Mouse (Mus musculus): ENCODE data around the gene Sncg. TPM values are rescaled to one million over a fixed set of nuclear protein-coding genes. Genes with fewer than 3 reads are reported as not detected.

Sncg gene
- polyA plus RNA-seq, 1 experiment from 2014 or later, result 125 TPM

DNA sequence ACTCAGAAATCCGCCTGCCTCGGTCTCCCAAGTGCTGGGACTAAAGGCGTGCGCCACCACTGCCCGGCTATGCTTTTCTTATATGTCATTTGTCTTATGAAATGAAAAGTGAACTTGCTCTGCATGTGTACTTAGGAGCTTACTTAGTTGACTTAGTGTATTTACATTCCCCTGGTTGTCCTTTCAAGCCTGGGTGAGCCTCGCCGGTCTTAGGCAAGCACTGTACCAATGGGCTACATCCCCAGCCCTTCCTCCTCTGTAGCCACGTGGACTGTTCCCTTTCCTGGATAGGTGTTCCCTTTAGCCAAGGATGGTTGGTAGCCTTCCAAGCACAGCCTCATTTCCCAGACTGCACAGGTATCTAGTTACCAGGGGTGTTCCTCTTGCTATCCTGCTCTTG is 25.6 kb downstream of the Sncg start:
- H3K27ac ChIP-seq, result no peak overlapping the region
- H3K36me3 ChIP-seq, result peaks cover 14% of the 10 kb centered on the region
- no peaks in the 10 kb centered on the region for H3K9me3 ChIP-seq
- peaks cover 11% of the 10 kb centered on the region for H3K4me1 ChIP-seq (replicated peaks)
- no peak overlapping the region for H3K4me3 ChIP-seq
- DNase-seq (ENCODE audit: low spot score), result no peak
- WGBS, result 86% methylated on average over 8 of the region's 8 CpGs
- no peaks in the 10 kb centered on the region for H3K27me3 ChIP-seq (ENCODE audit: insufficient read depth, poor library complexity, severe bottlenecking)

DNA sequence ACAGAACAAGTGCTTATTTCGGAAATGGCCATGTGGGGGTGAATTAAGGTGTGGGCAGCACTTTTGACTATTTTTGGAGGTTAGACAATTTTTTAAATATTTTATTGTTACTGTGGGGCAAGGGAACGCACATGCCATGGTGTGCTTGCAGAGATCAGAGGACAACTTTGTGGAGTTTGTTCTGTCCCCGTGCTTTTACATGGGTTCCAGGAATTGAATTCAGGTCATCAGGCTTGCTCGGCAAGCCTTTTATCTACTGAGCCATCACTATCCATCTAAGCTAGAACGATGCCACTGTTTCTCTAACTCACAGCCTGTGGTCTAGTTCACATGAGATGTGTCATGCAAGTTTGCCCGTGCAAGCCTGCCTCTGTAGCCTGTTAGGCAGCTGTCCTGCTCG is 26.3 kb downstream of the Sncg start:
- WGBS, result 87% methylated on average over 7 of the region's 7 CpGs
- H3K36me3 ChIP-seq, result peaks cover 19% of the 10 kb centered on the region
- peaks cover 11% of the 10 kb centered on the region for H3K4me1 ChIP-seq (replicated peaks)
- H3K4me3 ChIP-seq, result no peak overlapping the region
- DNase-seq (ENCODE audit: low spot score), result no peak
- H3K9me3 ChIP-seq, result no peaks in the 10 kb centered on the region
- no peaks in the 10 kb centered on the region for H3K27me3 ChIP-seq (ENCODE audit: insufficient read depth, poor library complexity, severe bottlenecking)
- H3K27ac ChIP-seq, result no peak overlapping the region

DNA sequence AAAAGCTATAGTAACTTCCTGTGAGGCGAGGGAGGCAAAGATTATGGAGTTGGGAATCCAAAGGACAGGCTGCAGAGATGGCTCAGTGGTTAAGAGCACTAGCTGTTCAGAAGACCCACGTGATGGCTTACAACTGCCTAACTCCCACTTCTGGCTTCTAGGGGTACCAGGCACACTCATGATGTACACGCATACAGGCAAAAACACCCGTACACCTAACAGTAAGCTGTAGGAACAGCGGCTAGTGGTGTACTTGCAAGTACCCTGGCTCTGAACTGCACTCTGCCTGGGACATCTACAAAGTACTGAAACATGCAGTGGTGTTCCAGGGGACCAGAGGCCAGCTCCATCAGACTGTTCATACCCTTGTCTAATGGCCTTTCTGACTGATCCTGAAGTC is 27.5 kb downstream of the Sncg start:
- no peak for DNase-seq (ENCODE audit: low spot score)
- Histone ChIP-seq H3K36me3 (peaks cover 31% of the 10 kb centered on the region), H3K27ac (no peak overlapping the region), H3K4me1 (replicated peaks) (peaks cover 9% of the 10 kb centered on the region), H3K9me3 (no peaks in the 10 kb centered on the region), H3K27me3 (ENCODE audit: insufficient read depth, poor library complexity, severe bottlenecking) (no peaks in the 10 kb centered on the region), H3K4me3 (no peak overlapping the region)
- WGBS, result 95% methylated on average over 5 of the region's 5 CpGs

DNA sequence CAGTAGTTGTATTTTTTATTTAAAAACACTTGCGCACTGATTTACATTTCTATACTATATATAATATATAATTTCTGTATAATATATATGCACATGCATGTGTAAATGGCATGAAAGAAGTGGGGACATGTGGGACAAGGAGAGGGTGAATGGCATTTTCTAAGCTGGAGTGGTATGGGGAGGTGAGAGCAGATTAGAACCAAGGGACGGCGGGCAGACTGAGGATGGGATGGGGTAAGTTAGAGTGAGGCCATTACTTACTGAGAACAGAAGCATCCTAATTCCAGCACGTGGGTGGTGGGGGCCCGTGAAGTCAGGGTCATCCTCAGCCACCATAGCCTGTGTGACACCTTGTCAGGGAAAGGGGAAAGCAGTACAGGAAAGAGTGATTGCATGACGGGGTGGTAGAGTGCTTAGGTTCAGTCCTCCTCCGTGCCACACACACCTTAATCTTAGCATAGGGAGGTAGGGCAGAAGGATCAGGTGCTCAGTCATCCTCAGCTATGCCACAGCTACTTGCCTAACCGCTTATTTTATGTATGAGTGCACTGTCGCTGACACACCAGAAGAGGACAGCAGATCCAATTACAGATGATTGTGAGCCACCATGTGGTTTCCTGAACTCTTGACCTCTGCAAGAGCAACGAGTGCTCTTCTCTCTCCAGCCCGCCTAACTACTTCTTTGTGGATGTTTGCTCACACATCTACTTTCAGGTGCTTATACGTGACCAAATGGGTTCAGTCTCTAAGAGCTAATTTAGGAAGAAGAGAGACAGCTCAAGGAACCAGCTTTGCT is 28.6 kb downstream of the Sncg start:
- no peaks in the 10 kb centered on the region for H3K27me3 ChIP-seq (ENCODE audit: insufficient read depth, poor library complexity, severe bottlenecking)
- H3K4me1 ChIP-seq (replicated peaks), result peaks cover 4% of the 10 kb centered on the region; the same call in 1 of the 2 replicates
- 65% methylated on average over 12 of the region's 12 CpGs for WGBS
- peaks cover 42% of the 10 kb centered on the region for H3K36me3 ChIP-seq
- H3K4me3 ChIP-seq, result no peak overlapping the region
- no peaks in the 10 kb centered on the region for H3K9me3 ChIP-seq
- peak overlapping the region; percentile 24; the same call in 1 of the 2 replicates for H3K27ac ChIP-seq
- DNase-seq (ENCODE audit: low spot score), result no peak

DNA sequence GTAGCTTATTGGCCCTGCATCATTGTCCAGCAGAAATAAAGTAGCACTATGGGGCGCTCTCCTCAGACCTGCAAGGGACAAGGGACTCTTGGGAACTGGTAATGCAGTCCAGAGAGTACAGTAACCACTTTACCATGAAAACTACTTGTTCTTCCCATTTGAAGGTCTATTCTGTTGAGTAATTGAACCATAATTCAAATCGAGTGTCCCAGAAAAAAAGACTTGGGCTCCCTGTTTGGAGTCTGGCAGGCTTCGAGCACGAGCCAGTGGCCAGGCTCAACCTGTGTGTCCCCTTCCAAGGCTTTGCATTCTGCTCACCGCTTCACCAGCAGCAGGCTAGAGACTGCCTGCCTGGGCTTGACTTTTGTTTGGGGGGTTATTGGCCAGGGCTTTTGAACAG is 30.2 kb downstream of the Sncg start:
- no peaks in the 10 kb centered on the region for H3K9me3 ChIP-seq
- no peak overlapping the region for H3K4me3 ChIP-seq
- 88% methylated on average over 5 of the region's 5 CpGs for WGBS
- no peak for DNase-seq (ENCODE audit: low spot score)
- no peak overlapping the region for H3K27ac ChIP-seq
- H3K36me3 ChIP-seq, result peaks cover 56% of the 10 kb centered on the region
- H3K4me1 ChIP-seq (replicated peaks), result peaks cover 4% of the 10 kb centered on the region; the same call in 1 of the 2 replicates
- H3K27me3 ChIP-seq (ENCODE audit: insufficient read depth, poor library complexity, severe bottlenecking), result no peaks in the 10 kb centered on the region

DNA sequence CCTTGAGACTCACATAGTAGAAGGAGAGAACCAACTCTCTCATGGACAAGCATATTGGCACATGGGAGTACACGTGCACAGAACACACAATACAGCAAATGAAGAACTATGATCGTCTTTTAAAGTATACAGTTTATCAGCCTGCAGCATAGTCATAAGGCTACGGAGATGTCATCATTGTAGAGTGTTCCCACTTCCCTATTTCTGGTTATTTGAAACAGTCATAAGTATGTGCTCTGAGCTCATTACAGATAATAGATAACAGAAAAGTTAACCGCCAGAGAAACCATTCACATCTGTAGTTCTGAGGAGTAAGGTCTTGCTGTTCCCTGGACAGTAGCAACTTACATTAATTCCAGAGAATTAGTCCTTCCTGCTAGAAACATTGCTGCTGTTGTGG is 31.5 kb downstream of the Sncg start:
- no peak overlapping the region for H3K4me3 ChIP-seq

DNA sequence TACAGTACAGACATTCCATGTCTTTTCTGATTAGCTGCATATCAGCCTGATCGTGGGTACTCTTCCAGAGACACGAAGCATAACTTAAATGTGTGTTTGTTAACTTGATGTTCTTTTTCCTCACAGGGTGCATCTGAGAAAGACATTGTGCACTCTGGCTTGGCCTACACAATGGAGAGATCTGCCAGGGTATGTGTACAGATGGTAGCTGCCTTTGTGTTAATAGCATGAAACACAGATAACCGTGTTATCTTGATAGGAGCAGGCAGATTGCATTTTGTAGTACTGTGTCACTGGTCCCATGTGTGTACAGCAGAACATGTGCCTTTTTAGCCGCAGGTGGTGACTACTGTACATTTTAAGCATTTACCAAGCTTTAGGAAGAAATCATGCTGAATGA is 32.6 kb downstream of the Sncg start:
- Histone ChIP-seq H3K36me3 (peaks cover 79% of the 10 kb centered on the region), H3K27ac (no peak overlapping the region), H3K9me3 (no peaks in the 10 kb centered on the region), H3K4me3 (no peak overlapping the region), H3K4me1 (replicated peaks) (peaks cover 4% of the 10 kb centered on the region; the same call in 1 of the 2 replicates), H3K27me3 (ENCODE audit: insufficient read depth, poor library complexity, severe bottlenecking) (no peaks in the 10 kb centered on the region)
- 92% methylated on average over 4 of the region's 4 CpGs for WGBS
- DNase-seq (ENCODE audit: low spot score), result no peak

More for the DNA sequence above, 31.5 kb downstream of the Sncg start:
- DNase-seq (ENCODE audit: low spot score), result no peak
- 94% methylated on average over 4 of the region's 4 CpGs for WGBS
- no peak overlapping the region for H3K27ac ChIP-seq
- no peaks in the 10 kb centered on the region for H3K9me3 ChIP-seq
- H3K27me3 ChIP-seq (ENCODE audit: insufficient read depth, poor library complexity, severe bottlenecking), result no peaks in the 10 kb centered on the region
- peaks cover 69% of the 10 kb centered on the region for H3K36me3 ChIP-seq
- H3K4me1 ChIP-seq (replicated peaks), result peaks cover 4% of the 10 kb centered on the region; the same call in 1 of the 2 replicates

DNA sequence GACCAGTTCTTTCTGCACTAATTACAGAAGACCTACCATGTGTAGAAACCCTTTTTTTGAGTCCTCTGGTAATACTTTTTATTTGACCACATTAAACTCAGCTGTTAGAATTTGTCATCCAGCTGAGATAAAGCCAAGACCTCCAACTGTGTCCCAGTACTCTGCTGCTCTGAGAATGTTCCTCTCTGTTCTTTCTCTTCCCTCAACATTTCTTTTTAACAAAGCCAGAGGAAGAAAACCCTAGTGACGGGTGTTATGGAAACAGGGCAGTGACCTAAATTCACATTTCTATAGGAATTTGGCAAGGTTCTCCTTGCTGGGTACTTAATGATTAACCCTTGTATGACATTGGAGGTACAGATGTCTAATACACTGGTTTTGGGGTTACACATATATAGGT is 35.1 kb downstream of the Sncg start:
- peaks cover 95% of the 10 kb centered on the region for H3K36me3 ChIP-seq
- WGBS, result 74% methylated on average over 1 of the region's 1 CpGs
- DNase-seq (ENCODE audit: low spot score), result no peak

DNA sequence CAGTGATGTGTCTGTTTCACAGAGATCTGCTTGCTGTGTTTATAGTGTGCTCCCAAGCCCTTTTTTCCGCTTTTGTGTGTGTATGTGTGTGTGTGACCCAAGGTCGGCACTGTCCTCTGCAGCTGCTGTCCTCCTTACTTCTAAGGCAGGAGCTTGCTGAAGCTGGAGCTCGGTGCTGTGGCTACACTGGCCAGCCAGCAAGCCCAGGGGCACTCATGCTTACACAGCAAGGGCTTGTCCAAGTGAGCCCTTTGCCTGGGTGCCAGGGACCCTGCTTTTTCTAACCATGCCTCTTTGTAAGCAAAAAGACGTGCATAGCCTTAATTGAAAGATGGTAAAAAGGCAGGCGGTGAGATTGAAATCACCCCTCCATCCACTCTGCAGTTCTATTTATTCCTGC is 42.1 kb downstream of the Sncg start:
- Histone ChIP-seq H3K9me3 (no peaks in the 10 kb centered on the region), H3K27me3 (ENCODE audit: insufficient read depth, poor library complexity, severe bottlenecking) (no peaks in the 10 kb centered on the region), H3K27ac (no peak overlapping the region), H3K4me3 (no peak overlapping the region), H3K4me1 (replicated peaks) (no peaks in the 10 kb centered on the region), H3K36me3 (peaks cover 96% of the 10 kb centered on the region)
- DNase-seq (ENCODE audit: low spot score), result no peak
- WGBS, result 91% methylated on average over 5 of the region's 5 CpGs

More for the DNA sequence above, 35.1 kb downstream of the Sncg start:
- H3K9me3 ChIP-seq, result no peaks in the 10 kb centered on the region
- H3K4me1 ChIP-seq (replicated peaks), result no peaks in the 10 kb centered on the region
- H3K27me3 ChIP-seq (ENCODE audit: insufficient read depth, poor library complexity, severe bottlenecking), result no peaks in the 10 kb centered on the region
- H3K4me3 ChIP-seq, result no peak overlapping the region
- no peak overlapping the region for H3K27ac ChIP-seq

DNA sequence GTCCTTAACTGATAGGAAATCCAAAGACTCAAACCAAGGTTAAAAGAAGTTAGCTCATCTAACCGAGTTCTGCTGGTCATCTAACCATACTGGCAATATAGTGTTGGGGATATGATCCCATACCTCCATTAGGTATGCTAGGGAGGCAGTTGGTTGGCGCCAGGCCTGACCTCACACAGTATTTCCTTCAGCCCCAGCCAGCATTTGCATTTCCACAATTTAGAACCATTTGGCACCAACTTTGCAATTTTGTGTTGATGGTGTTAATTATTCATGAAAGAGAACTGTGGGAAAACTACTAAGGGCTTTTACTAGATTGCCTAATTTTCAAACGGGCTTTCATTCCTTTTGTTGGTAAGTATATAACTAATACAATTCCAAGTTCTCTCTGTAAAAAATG is 42.7 kb downstream of the Sncg start:
- no peaks in the 10 kb centered on the region for H3K27me3 ChIP-seq (ENCODE audit: insufficient read depth, poor library complexity, severe bottlenecking)
- 88% methylated on average over 3 of the region's 3 CpGs for WGBS
- H3K4me1 ChIP-seq (replicated peaks), result no peaks in the 10 kb centered on the region
- no peak for DNase-seq (ENCODE audit: low spot score)
- H3K36me3 ChIP-seq, result peaks cover 94% of the 10 kb centered on the region
- H3K27ac ChIP-seq, result no peak overlapping the region
- H3K9me3 ChIP-seq, result no peaks in the 10 kb centered on the region
- no peak overlapping the region for H3K4me3 ChIP-seq

DNA sequence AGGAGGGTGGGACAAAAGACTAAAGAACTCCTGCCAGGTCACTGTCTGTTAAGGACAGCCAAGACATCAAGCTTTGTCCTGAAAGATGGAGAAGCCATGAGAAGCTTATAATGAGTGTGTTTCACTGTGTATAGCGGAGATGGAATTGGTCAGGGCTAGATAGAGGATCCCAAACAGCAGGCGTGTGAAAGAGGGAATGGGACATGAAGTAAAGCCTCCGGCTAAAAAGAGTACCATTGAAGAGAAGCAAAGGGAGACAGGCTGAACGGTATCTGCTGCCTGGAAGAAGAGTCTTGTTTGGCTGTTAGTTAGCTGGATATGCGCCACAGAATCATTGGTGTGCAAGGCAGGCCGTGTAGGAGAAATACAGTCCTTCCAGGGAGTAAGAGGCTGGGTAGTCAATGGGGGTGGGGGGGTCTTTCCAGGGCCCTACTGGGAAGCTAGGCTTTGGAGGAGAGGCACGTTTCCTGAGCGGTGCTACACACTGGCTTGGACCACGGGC is 43.9 kb downstream of the Sncg start:
- Histone ChIP-seq H3K36me3 (peaks cover 94% of the 10 kb centered on the region), H3K4me3 (no peak overlapping the region), H3K27ac (no peak overlapping the region), H3K9me3 (no peaks in the 10 kb centered on the region), H3K4me1 (replicated peaks) (no peaks in the 10 kb centered on the region), H3K27me3 (ENCODE audit: insufficient read depth, poor library complexity, severe bottlenecking) (no peaks in the 10 kb centered on the region)
- no peak for DNase-seq (ENCODE audit: low spot score)
- WGBS, result 87% methylated on average over 9 of the region's 9 CpGs

DNA sequence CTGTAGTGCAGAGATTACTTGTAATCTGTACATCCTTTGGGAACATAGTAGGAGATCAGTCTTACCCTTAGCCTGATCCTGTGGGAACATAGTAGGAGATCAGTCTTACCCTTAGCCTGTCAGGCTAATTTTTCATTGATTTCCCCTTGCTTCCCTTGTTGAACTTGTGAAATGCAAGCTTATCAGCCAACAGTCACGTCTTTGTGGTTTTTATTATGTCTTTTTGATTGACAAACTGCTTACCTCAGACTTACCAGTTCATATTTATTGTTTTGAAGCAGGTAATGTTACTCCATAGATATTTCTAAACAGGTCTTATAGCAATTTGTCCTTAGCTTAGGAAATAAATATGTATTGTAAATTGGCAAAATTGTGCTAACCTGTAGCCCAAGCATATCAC is 47.0 kb downstream of the Sncg start:
- DNase-seq (ENCODE audit: low spot score), result no peak
- WGBS, result 85% methylated on average over 1 of the region's 1 CpGs
- no peaks in the 10 kb centered on the region for H3K4me1 ChIP-seq (replicated peaks)
- H3K36me3 ChIP-seq, result peaks cover 92% of the 10 kb centered on the region
- no peaks in the 10 kb centered on the region for H3K9me3 ChIP-seq
- H3K27me3 ChIP-seq (ENCODE audit: insufficient read depth, poor library complexity, severe bottlenecking), result no peaks in the 10 kb centered on the region
- no peak overlapping the region for H3K4me3 ChIP-seq
- no peak overlapping the region for H3K27ac ChIP-seq

DNA sequence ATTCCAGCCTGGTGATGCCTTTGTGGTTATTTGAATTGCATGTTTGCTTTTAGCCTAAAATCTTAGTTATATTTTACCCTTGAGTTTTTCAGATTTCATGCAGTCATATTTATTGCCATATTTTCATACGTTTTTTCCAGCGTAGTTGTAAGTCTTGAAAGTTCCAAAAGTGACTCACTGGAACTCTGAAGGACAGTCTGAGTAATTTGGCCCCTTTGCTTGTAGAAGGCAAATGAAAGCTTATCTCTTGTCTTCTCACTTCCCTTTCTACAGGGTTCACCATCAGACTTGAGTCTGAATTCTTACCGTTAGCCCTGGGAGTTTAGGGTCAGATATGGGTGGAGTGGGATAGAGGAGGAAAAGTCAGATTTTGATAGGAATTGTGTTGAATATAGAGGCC is 48.0 kb downstream of the Sncg start:
- no peak for DNase-seq (ENCODE audit: low spot score)
- Histone ChIP-seq H3K27me3 (ENCODE audit: insufficient read depth, poor library complexity, severe bottlenecking) (no peaks in the 10 kb centered on the region), H3K9me3 (no peaks in the 10 kb centered on the region), H3K27ac (no peak overlapping the region), H3K4me1 (replicated peaks) (no peaks in the 10 kb centered on the region), H3K36me3 (peaks cover 86% of the 10 kb centered on the region), H3K4me3 (no peak overlapping the region)
- WGBS, result 92% methylated on average over 3 of the region's 3 CpGs

Measured in hindbrain, embryonic 10.5 days (tissue).